Mouse (Mus musculus) frontal cortex, postnatal 25 days (tissue): ENCODE results near the gene H13.

ENCODE experiments used
- DNase-seq, 2 experiments: peaks; one replicate each; pipeline ENCODE4 v3.0.0; 2022; ENCODE audit warnings: low spot score in 2 of 2

The H13 gene

DNA sequence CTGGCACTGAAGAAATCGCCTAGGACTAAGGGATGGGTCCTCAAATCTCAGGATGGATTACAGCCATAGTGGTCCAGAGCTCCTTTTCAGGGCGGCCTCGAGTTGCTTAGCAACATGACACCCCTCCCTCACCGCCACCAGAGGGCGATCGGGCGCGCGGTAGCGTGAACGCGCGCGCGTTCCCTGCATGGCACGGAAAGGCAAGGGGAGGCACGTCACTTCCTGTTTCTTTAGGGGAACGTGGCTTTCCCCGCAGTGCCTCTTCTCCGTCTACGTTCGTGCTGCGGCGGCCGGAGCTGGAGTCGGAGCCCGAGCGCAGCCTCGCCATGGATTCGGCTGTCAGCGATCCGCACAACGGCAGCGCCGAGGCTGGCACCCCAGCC is at the start of gene H13:
Gene H13 (plus strand): TSS at position 206 of the 383 bp plus-strand sequence.
- peak; percentile 81 to 85 for DNase-seq

DNA sequence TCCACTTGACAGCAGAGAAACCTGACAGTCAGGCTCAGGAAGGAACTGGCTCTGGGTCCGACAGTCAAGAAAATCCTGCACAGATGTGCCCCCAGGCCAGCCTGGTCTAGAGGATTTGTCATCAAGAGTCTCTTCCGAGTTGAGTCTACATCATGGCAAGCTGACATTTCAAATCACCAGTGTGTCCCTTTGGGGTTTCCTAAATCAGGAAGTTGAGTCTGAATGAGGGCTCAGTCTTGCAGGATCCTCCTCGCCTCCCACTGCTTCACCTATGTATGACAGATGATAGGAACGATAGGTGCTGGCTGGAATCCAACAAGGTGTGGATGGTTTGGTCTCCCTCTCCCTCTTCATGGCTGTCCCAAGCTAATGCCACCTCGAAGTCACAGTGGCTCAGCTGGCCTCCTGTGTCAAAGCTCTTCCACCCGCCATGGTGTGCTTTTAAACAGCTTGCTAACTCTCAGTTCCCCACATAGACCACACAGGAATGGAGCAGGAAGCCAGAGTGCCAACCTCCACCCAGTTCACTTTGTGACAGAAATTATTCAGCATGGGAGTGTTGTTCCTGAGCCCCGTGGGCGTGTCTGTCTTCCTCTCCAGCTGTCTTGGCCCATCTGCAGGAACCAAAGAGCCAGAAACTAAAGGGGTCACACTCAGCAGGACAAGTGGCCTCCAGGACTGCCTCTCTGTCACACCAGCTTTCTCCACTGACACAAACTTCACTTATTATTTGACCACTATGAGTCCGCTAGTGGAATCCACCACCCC is 48.7 kb upstream of the H13 start:
- no peak for DNase-seq

DNA sequence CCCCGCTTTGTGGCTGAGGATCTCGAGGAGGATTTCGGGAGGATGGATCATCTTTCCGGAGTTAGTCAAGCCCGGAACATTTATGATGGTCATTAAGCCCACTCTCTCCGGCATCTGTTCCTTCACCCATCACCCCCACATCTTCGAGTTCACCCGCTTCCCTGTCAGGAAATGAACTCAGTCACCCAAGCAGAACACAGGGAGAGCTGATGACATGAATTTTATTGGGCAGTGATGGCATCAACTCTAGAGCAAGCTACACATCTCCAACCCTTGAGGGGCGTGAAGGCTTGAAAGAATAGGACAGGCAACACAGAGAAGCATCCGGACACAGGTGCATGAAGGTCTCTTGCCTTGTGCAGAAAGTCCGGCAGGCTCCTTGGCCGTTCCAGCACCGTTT is 47.1 kb upstream of the H13 start:
- no peak for DNase-seq

DNA sequence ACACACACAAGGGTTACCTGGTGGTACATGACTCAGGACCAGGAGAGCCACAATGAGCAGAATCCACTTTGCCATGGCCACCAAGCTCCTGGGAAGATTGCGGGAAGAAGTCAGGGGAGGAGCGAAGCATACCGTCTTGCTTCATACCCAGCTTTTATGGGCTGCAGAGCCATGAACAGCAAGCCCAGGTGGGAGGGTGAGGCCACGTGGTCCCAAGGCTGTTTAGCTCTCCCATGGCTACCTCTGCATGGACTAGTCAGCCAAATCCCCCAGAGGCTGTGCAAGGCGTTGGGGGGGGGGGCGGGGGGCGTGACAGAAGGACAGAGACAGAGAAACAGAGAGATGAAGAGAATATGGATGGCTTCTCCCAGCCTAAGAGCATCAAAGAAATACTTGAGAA is 46.3 kb upstream of the H13 start, which contains the start of gene Defb25:
Gene Defb25 (minus strand): TSS at position 101 of the 400 bp plus-strand sequence.
- no peak for DNase-seq

DNA sequence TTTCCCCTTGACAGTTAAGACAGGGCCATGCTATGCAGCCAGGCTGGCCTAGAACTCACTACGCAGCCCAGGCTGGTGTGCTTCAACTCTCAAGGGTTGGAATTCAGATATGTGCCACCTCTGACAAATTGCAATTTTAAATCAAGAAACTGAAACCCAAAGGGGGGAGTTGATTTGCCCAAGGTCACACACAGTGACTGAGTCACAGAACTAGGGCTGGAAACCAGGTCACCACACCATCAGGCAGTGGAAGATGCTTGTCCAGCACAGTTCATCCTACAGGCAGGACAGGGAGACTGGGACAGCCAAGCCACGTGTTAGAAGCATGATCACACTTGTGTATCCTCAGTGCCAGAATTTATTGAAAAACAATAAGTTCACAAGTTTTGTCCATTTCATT is 44.7 kb upstream of the H13 start:
- no peak for DNase-seq

DNA sequence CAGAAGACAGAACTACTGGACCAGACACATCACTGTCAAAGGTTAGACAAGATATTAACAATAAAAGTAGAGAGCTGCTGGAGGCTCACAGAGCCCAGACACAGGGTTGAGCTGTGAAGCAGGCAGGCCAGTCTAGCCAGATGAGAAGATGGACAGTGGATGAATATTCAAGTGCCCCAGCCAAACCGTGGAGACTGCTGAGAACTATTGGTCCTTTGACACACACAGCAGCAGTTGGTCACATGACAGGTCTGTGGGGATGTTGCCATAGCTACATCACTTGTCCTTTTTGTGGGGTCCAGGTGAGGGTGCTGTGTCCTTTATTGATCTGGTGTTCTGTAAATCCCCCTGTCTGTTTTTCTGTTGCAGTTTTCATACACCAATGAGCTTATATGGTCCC is 44.0 kb upstream of the H13 start:
- no peak for DNase-seq

DNA sequence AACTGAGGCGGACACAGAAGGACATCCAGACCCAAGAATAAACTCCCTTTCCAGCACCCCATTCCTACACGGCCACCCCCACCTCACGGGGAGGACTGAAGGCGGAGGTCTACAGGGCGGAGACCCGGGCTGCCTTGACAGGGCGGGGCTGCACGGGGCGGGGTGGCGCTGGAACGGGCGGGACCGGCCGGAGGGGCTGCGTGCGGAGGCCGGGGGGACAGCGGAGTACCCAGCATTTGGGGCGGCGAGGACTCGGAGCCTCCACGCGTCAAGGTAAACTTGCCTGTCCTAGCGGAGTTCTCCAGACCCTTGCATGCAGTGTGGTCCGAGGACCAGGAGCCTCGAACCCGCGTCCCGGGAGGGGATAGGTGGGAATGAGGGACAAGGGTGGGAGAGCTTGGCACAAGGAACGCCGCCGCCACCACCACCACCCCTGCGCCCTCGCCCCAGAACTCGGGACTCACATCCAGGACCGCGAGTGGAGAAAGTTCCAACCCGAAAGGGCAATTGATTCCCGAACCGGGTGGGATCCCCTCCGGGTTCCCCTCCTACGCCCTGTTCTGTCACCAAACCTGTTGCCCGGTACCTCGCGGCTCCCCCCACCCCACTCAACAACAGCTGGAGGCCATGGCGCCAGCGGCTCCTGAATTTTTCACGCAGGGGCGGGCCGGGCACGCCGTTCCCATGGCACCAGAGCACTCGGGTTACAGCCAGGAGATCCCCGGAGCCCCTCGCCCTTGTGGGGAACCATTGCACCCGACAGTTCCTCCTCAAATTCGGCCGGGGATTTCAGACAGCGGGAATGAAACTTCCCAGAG is 42.3 kb upstream of the H13 start, which contains the start of gene Rem1:
Gene Rem1 (plus strand): TSS at position 178 of the 818 bp plus-strand sequence.
- DNase-seq, result no peak

DNA sequence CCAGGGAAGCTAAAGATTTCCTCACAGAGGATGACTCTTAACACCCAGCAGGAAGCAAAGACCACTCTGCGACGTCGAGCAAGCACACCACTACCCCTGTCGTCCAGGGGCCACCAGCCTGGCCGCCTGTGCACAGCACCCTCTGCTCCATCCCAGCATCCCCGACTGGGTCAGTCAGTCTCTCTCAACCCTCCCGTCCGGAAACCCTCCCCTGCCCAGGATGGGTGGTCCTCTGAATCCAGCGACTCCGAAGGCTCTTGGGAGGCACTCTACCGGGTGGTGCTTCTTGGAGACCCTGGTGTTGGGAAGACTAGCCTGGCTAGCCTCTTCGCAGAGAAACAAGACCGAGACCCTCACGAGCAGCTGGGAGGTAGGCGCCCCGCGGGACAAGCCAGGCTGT is 41.2 kb upstream of the H13 start:
- no peak for DNase-seq

DNA sequence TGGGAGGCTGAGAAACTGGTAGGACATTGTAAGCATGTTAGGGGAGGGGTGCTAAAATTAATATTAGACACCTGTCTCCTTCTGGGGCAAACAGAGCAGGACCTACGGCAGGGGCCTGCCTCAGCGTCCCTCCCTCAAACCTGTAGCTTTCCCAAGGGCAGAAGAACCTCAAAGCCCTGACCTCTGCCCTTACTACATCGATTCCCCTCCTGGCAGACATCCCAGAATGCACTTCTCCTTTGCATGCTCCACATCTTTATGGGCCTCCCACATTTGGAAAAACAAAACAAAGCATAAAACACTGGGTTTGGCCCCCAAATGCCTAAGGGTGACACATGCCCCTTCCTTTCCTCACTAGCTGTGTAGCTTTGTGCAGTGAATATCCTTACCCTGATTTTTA is 40.0 kb upstream of the H13 start:
- DNase-seq, result no peak

DNA sequence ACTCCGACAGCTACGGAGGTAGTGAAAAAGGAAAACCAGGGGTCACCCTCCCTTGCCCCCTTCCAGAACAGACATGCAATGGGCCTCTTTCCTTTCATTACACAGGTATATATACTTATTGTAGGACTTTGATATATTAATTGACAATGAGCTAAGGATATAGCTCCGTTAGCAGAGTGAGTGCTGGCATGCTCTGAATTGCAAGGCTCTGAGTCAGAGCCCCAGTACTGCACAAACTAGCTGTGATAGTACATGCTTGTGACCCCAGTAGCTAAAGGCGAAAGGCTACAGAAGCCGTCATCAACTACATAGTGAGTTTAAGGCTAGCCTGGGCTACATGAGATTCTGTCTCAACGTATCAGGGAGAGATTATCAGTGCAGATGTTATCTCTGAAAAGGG is 39.4 kb upstream of the H13 start:
- DNase-seq, result no peak

DNA sequence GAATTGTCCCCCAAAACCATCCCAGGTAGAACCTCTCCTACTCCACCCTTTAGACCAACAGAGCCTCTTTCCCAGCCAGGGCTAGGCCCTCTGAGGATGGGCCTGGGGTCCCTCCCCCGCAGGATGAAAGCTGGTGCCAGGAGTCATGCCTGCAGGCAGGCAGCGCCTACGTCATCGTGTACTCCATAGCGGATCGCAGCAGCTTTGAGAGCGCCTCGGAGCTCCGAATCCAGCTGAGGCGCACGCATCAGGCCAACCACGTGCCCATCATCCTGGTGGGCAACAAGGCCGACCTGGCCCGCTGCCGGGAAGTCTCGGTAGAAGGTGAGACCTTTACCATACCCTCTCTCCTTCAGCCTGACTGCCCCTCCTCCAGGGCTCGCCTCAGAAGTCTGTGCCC is 35.9 kb upstream of the H13 start:
- no peak for DNase-seq

DNA sequence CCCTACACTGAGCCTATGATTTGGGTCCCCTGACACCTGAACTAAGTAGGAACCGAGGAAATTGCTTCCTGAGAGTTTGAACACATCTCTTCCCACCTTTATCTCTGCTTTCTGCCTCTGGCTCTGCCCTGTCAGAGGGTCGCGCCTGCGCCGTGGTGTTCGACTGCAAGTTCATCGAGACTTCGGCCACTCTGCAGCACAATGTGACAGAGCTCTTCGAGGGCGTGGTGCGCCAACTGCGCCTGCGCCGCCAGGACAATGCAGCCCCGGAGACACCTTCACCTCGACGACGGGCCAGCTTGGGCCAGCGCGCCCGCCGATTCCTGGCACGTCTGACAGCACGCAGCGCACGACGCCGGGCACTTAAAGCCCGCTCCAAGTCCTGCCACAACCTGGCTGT is 35.0 kb upstream of the H13 start:
- no peak for DNase-seq

DNA sequence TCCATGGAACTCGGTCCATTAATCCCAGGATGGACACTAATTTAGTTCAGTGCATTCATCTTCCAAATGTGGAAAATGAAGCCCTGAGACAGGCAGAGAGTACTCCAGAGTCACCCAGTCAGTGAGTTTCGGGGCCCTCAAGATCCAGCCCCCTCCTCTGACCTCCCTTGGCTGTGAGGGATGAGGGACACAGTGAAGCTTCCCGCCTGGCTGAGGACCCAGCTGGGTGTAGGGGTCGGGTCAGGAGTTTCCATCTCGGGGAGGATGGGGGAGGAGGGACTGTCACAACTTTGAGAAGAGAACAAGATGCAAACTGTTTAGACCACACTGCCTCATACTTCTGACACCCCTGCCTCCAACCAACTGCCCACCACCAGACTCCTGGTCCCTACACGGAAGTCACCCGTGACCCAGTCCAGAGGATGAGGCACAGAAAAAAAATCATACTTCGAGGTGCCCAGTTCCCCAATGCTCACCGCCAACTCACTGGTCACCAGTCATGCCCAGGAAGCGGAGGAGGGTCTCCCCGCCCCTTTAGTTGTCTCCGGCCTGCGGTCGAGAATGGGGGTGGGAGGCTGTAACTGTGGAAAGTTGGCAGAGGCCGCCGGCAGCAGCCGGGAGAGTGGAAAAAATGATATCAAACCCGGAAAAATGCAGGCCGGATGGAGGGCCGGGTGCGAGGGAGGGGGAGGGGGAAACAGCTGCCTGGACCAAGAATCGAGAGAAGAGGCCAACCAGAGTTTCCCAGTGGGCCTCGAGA is 32.8 kb upstream of the H13 start:
- no peak for DNase-seq

DNA sequence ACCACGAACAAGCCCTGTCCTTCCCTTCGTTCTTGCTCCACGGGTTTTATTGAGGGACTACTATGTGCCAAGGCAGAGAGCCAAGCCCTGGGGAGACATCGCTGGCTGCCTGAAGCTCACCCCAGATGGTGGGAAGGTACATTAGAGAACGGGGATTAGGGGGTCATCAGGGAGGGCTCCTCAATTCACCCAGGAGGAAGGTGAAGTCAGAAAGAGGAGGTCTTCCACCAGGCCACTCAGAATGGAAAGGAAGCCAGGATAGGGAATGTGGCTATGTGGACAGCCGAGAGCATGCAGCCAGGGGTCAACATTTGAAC is 32.3 kb upstream of the H13 start:
- no peak for DNase-seq

DNA sequence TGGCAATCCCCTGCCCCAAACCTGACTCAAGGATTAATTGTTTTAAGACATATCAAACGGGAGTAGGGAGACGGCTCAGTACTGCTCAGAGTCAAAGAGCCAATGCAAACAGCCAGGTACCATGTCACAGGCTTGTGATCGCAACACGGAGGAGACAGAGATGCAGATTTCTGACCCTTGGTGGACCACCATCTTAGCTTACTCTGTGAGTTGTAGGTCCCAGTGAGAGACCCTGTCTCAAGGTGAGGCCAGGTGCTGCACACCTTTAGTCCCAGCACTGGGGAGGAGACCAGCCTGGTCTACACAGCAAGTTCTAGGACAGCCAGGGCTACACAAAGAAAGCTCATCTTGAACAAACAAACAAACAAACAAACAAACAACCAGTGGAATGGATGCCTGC is 31.9 kb upstream of the H13 start:
- no peak for DNase-seq

DNA sequence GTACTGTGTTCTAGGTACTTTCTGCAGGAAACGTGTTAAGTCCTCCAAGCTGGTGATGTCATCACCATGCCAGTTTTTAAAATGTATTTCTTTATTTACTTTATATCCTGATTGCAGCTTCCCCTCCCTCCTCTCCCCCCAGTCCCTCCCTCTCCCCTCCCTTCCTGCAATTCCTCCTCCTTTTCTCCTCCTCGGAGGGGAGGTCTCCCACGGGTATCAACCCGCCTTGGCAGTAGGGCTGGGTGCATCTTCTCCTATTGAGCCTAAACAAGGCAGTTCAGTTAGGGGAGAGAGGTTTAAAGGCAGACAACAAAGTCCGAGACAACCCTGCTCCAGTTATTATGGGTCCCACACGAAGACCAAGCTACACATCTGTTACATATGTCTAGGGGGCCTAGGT is 30.4 kb upstream of the H13 start:
- no peak for DNase-seq

DNA sequence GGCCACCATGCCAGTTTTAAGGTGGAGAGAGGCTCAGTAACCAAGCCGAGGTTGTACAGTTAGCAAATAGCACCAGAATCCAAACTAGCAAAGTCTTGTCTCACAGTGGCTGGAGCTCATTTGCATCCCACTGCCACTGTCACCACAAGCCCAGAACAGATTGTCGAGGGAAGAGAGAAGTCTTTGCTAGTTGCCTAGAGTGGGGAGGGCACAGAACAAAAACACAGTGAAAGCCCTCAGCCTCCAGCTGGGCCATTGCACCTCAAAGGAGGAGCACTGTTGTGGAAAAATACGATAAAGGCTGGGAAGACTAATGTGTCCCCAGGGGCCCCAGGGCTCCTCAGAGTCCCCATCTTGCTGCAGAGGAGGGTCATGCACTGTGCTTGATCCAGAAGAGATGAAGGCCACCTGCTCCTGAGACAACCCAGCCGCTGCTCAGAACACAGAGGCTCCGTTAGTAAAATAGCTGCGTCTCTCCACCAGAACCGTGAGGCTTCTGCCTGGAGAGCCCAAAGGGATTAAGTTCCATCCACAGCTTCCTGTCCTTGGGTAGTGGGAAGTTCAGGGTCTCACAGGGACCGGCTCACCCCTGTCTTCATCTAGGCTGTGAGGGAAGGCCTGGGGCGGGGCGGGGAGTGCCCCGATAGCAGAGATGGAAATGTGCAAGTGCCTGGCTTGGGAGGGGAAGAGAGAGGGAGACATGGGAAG is 29.7 kb upstream of the H13 start:
- DNase-seq, result no peak

DNA sequence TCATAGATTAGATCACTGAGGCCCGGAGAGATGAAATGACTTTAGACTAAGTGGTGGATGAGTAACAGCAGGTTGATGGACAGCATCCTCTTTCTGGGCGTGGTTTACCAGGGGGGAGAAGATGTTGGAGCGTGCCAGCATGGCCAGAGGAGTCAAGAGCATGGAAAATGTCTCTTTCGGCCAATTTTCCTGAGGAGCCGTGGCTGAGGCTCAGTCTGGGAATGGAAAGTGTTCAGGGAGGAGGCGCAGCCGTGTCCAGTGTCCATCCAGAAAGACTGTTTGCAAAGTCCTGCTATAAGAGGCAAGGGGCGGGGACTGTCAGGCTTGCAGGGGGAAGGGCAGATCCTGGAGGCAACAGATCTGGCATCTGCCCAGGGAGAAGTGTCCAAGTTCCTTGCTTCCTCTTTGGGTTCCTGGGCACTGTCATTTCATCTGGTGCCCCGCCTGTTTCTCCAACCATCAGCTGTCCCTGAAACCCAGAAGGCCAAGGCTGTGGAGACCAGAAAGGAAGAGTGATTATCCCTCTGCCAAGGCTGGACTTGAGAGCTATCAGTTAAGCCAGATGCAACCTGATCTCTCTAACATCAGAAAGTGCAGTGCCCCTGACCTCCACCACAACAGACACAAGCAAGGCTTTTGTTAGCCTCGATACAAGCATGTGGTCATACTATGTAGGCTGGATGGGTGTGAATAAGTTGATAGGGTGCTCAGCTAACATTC is 16.2 kb upstream of the H13 start:
- no peak for DNase-seq

DNA sequence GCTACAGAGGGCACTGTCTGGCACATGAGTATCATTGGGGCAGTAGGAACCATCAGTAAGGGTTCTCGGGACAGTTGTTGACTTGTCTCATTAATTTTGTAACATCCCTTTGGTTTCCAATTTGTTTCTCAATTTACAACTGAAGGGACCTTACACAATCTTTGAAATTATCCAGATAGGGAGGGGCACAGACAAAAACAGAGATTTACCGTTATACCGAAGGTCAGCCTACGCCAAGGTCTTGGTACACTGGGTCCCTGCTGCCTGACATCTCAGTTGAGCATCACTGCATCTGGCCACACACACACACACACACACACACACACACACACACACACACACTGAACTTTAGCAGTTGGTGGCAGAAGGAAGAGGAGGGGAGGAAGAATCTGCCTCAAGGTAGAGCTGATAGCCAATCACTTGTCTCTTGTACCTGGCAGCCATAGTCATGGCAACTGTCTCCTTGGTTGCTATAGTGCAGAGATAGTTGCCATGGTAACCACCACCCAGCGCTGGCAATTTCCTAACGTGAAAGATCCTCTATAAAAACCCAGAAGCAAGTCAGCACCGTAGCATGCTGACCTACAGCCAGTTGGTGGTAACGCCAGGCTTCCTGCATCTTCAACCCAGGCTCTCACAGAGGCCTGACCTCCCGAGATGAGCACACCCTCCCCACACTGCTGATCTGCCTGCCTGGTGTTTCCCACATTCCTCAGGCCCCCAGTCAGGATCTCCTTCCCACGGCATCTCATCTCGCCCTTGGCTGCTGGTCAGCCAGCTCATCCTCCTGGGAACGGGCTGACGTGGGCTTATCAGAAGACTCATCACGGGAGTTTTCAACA is 15.2 kb upstream of the H13 start:
- DNase-seq, result peak in 1 of 2 experiments; percentile 55

DNA sequence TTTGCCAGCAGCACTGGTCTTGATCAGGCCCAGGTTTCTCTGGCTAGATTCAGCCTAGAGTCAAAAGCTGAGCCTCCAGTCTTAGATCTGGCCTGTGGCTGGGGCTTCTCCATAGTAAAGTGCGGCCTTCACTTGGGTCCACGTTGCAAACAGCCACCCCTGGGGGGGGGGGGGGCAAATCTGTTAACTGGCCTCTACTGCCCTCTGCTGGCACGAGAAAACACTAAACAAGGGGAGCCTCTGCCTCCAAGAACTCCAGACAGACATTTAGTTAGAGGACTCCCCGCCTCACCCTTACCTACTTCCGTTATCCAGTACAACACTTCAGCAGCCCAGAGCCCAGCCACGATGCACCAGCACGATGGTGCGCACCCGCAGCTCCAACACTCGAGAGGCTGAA is 11.9 kb upstream of the H13 start:
- DNase-seq, result no peak
